17 mouse cellular contexts compared by ENCODE assay signal in the genomic region with DNA sequence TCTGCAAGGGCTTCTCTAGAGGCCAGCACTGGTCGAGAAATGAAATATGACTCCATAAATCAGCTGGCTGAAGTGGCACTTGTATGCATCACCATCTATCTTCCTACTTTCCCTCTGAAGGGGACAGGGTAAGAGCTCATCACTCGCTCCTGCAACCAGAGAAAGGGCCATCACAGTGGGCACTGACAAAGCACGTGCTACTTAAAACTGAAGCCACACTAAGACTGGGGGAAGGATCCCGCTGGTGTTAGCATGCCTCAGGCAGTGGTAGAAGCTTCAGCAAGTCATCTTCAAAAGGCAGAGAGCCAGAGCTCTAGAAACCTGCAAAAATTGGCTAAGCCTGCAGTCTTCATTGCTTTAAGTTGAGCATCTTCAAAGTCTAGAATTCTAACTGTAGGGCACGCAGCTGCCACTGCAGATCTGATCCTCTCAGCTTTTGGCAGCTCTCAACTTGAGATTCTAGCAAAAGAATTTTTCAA. TPM values are rescaled to one million over a fixed set of nuclear protein-coding genes. Genes with fewer than 3 reads are reported as not detected.
DNase-seq lines count a peak whose midpoint lies in the region; ATAC-seq lines count a peak whose summit lies in the region.
"Had no signal": no experiment of that assay in that cellular context is flagged by ENCODE, and none has a peak within 500 bp of the region (broad histone marks: within the 10 kb centered on the region; RNA-seq: fewer than 3 reads in every experiment).

No protein-coding gene starts in this region.

- no peak overlapping the region for H3K4me2 ChIP-seq in hindbrain, embryonic 12.5 days (replicated peaks)
- H3K4me2 ChIP-seq in midbrain, embryonic 16.5 days (ENCODE audit: low read length) = no peak overlapping the region
- no peak overlapping the region for H3K4me2 ChIP-seq in intestine, embryonic 16.5 days (ENCODE audit: low read depth, low read length)
- H3K4me2 ChIP-seq: embryonic facial prominence, embryonic 15.5 days; limb, embryonic 13.5 days had no signal

- peak; percentile 66 for ATAC-seq in hindbrain, embryonic 12.5 days (ENCODE audit: low FRiP score)
- ATAC-seq in midbrain, embryonic 16.5 days = peak; percentile 68
- no peak for ATAC-seq in intestine, embryonic 16.5 days
- ATAC-seq: CD4-positive, CD25-positive, alpha-beta regulatory T cell, adult 4 months had no signal

- no peak overlapping the region for H3K4me3 ChIP-seq in forebrain, embryonic 10.5 days
- H3K4me3 ChIP-seq in hindbrain, embryonic 12.5 days = no peak overlapping the region
- H3K4me3 ChIP-seq in midbrain, embryonic 16.5 days (ENCODE audit: low read depth, low read length) = no peak overlapping the region
- no peak overlapping the region for H3K4me3 ChIP-seq in intestine, embryonic 16.5 days (ENCODE audit: low read length)
- H3K4me3 ChIP-seq: embryonic facial prominence, embryonic 15.5 days; limb, embryonic 13.5 days had no signal

- peak; percentile 28 for DNase-seq in layer of hippocampus, adult 9-11 months
- no peak for DNase-seq in layer of hippocampus, adult 11-12 months (ENCODE audit: low spot score)
- no peak for DNase-seq in forebrain, embryonic 10.5 days (ENCODE audit: extremely low spot score, low spot score)
- DNase-seq in ovary, adult 18-20 months (ENCODE audit: low spot score) = no peak
- DNase-seq in retina, postnatal 1 day = no peak
- DNase-seq: cerebellum, postnatal 10 days; heart, adult 18-20 months; kidney, postnatal 14 days; lung, adult 18-20 months; right cerebral cortex, postnatal 4 days; thymus, postnatal 36 days had no signal

- WGBS in forebrain, embryonic 10.5 days = 93% methylated on average over 5 of the region's 5 CpGs
- WGBS in hindbrain, embryonic 12.5 days = 62% methylated on average over 5 of the region's 5 CpGs
- WGBS in midbrain, embryonic 16.5 days = 37% methylated on average over 5 of the region's 5 CpGs
- WGBS in intestine, embryonic 16.5 days = 80% methylated on average over 5 of the region's 5 CpGs

- no peak overlapping the region for H3K9ac ChIP-seq in hindbrain, embryonic 12.5 days
- no peak overlapping the region for H3K9ac ChIP-seq in midbrain, embryonic 16.5 days (ENCODE audit: low read depth, low read length)
- no peak overlapping the region for H3K9ac ChIP-seq in intestine, embryonic 16.5 days (ENCODE audit: low read depth, low read length)
- H3K9ac ChIP-seq: embryonic facial prominence, embryonic 15.5 days; limb, embryonic 13.5 days had no signal

- H3K9me3 ChIP-seq in forebrain, embryonic 10.5 days = no peaks in the 10 kb centered on the region
- no peaks in the 10 kb centered on the region for H3K9me3 ChIP-seq in hindbrain, embryonic 12.5 days (replicated peaks)
- H3K9me3 ChIP-seq in midbrain, embryonic 16.5 days (replicated peaks; ENCODE audit: control insufficient read depth, low read length, poor library complexity, severe bottlenecking) = no peaks in the 10 kb centered on the region
- H3K9me3 ChIP-seq in intestine, embryonic 16.5 days (ENCODE audit: control insufficient read depth, low read length) = no peaks in the 10 kb centered on the region
- H3K9me3 ChIP-seq: embryonic facial prominence, embryonic 15.5 days; limb, embryonic 13.5 days had no signal

- H3K27ac ChIP-seq in forebrain, embryonic 10.5 days = peak overlapping the region; percentile 35; the same call in 1 of the 2 replicates
- H3K27ac ChIP-seq in hindbrain, embryonic 12.5 days = peak overlapping the region; percentile 56
- peak overlapping the region; percentile 69 for H3K27ac ChIP-seq in midbrain, embryonic 16.5 days (ENCODE audit: low read length)
- no peak overlapping the region for H3K27ac ChIP-seq in intestine, embryonic 16.5 days (ENCODE audit: low read length)
- H3K27ac ChIP-seq: embryonic facial prominence, embryonic 15.5 days; limb, embryonic 13.5 days had no signal

- H3K4me1 ChIP-seq in forebrain, embryonic 10.5 days = peaks cover 20% of the 10 kb centered on the region
- H3K4me1 ChIP-seq in hindbrain, embryonic 12.5 days = peaks cover 23% of the 10 kb centered on the region
- H3K4me1 ChIP-seq in midbrain, embryonic 16.5 days (ENCODE audit: control insufficient read depth, insufficient read depth, low read length) = peaks cover 22% of the 10 kb centered on the region
- no peaks in the 10 kb centered on the region for H3K4me1 ChIP-seq in intestine, embryonic 16.5 days (ENCODE audit: control insufficient read depth, insufficient read depth, low read length)
- H3K4me1 ChIP-seq: embryonic facial prominence, embryonic 15.5 days; limb, embryonic 13.5 days had no signal

- H3K36me3 ChIP-seq in forebrain, embryonic 10.5 days (replicated peaks) = peaks cover 77% of the 10 kb centered on the region
- peaks cover 4% of the 10 kb centered on the region; the same call in 1 of the 2 replicates for H3K36me3 ChIP-seq in hindbrain, embryonic 12.5 days
- H3K36me3 ChIP-seq in midbrain, embryonic 16.5 days (ENCODE audit: control insufficient read depth, insufficient read depth, low read length) = no peaks in the 10 kb centered on the region
- no peaks in the 10 kb centered on the region for H3K36me3 ChIP-seq in intestine, embryonic 16.5 days (ENCODE audit: control insufficient read depth, insufficient read depth, low read length)

- H3K27me3 ChIP-seq in forebrain, embryonic 10.5 days (ENCODE audit: poor library complexity, severe bottlenecking) = no peaks in the 10 kb centered on the region
- no peaks in the 10 kb centered on the region for H3K27me3 ChIP-seq in hindbrain, embryonic 12.5 days
- H3K27me3 ChIP-seq in midbrain, embryonic 16.5 days (ENCODE audit: control insufficient read depth, insufficient read depth, low read depth, low read length) = no peaks in the 10 kb centered on the region
- H3K27me3 ChIP-seq in intestine, embryonic 16.5 days (replicated peaks; ENCODE audit: control insufficient read depth, insufficient read depth, low read length) = no peaks in the 10 kb centered on the region
- H3K27me3 ChIP-seq: embryonic facial prominence, embryonic 15.5 days; limb, embryonic 13.5 days had no signal

RNA-seq across cellular contexts. Expression of gene Psmb7, which starts 35.0 kb away (rescaled TPM):
- 335 and 344 TPM in 2 replicates for polyA plus RNA-seq in forebrain, embryonic 10.5 days (2016; fragmentation: Nextera tagmentation; extraction: Ambion mirVana)
- polyA plus RNA-seq in hindbrain, embryonic 12.5 days (2016; fragmentation: Nextera tagmentation; extraction: Ambion mirVana) = 267 and 272 TPM in 2 replicates
- 260 and 275 TPM in 2 replicates for polyA plus RNA-seq in midbrain, embryonic 16.5 days (2015; fragmentation: Nextera tagmentation; extraction: Ambion mirVana)
- 214 and 234 TPM in 2 replicates for polyA plus RNA-seq in intestine, embryonic 16.5 days (2015; fragmentation: Nextera tagmentation; extraction: Ambion mirVana)
